In the genomic region with DNA sequence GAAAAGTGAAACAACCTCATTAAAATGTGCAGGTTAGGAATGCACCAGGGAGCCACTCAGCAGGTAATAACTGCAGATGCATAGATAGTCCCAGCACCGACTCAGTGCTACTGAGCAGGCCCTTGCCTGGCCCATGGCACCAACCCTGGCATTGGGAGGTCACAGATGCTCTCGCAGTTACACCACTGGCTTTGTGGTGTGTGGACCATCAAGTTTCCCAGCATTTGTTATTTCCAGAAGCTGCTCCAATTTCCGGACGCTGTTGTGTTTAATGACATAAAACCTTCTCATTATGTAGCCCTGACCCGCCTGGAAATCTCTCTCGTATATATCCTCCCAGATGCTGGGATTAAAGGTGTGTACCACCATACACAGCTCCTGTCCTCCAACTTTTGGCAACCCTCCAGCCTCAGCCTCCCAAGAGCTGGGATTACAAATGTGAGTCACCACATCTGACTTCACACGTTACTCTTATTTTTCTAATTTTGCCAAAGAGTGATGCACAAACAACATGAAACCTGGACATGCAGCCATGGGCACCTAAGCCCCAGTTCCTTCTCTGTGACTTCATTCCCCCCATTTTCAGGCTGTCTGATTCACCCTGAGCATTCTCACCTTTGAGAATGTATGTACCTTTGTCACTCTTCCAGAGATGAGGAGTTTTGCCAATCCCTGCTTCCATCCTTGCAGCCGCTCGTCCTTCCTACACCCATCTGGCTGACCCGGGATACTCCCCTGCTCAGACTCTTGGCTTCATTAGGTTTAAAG, we compare ENCODE assay signal across 8 mouse cellular contexts. TPM values are rescaled to one million over a fixed set of nuclear protein-coding genes. Genes with fewer than 3 reads are reported as not detected.
A peak's percentile ranks its signal among the peaks of the same experiment; 100 is the strongest.
DNase-seq lines count a peak whose midpoint lies in the region; ATAC-seq and TF ChIP-seq lines count a peak whose summit lies in the region.

No protein-coding gene starts in this region.

- TF ChIP-seq RAD21 in MEL (IDR thresholded peaks at IDR 0.05; ENCODE audit: low read depth, low read length), result no peak

- H3K4me2 ChIP-seq in heart, embryonic 11.5 days, result peak overlapping the region; percentile 87
- H3K4me2 ChIP-seq in forebrain, embryonic 15.5 days (replicated peaks), result peak overlapping the region; percentile 96
- peak overlapping the region; percentile 79 for H3K4me2 ChIP-seq in limb, embryonic 15.5 days

- peak overlapping the region; percentile 85 for H3K9ac ChIP-seq in heart, embryonic 11.5 days (ENCODE audit: low read depth, low read length)
- peak overlapping the region; percentile 94 for H3K9ac ChIP-seq in MEL (ENCODE audit: control insufficient read depth, low read depth, low read length, poor library complexity, severe bottlenecking)
- H3K9ac ChIP-seq in forebrain, embryonic 15.5 days (replicated peaks), result peak overlapping the region; percentile 68
- H3K9ac ChIP-seq in limb, embryonic 15.5 days, result peak overlapping the region; percentile 68

- H3K27me3 ChIP-seq in heart, embryonic 11.5 days (ENCODE audit: control insufficient read depth, insufficient read depth, low read length), result no peaks in the 10 kb centered on the region
- no peaks in the 10 kb centered on the region for H3K27me3 ChIP-seq in MEL (ENCODE audit: control insufficient read depth in 1 of 2, insufficient read depth in 2 of 2, low read length in 2 of 2)
- no peaks in the 10 kb centered on the region for H3K27me3 ChIP-seq in forebrain, embryonic 15.5 days
- H3K27me3 ChIP-seq in limb, embryonic 15.5 days, result no peaks in the 10 kb centered on the region
- H3K27me3 ChIP-seq in small intestine, adult 2 months (ENCODE audit: control insufficient read depth, insufficient read depth, low read length), result no peaks in the 10 kb centered on the region

- peaks cover 33% of the 10 kb centered on the region for H3K79me2 ChIP-seq in MEL (ENCODE audit: control insufficient read depth, insufficient read depth, low read length, poor library complexity)

- DNase-seq in heart, postnatal 25 days (ENCODE audit: low spot score), result no peak
- DNase-seq in MEL (ENCODE audit: low read depth, low spot score), result peak; percentile 46

- peaks cover 8% of the 10 kb centered on the region for H3K36me3 ChIP-seq in heart, embryonic 11.5 days (ENCODE audit: control insufficient read depth, insufficient read depth, low read length)
- peaks cover 4 to 9% of the 10 kb centered on the region in 2 experiments for H3K36me3 ChIP-seq in MEL (ENCODE audit: control insufficient read depth in 1 of 2, insufficient read depth in 2 of 2, low read length in 2 of 2)
- peaks cover 11% of the 10 kb centered on the region for H3K36me3 ChIP-seq in forebrain, embryonic 15.5 days
- peaks cover 39% of the 10 kb centered on the region for H3K36me3 ChIP-seq in limb, embryonic 15.5 days
- peaks cover 12% of the 10 kb centered on the region for H3K36me3 ChIP-seq in small intestine, adult 2 months (ENCODE audit: control insufficient read depth, insufficient read depth, low read length)

- no peak for TF ChIP-seq EP300 in MEL (IDR thresholded peaks at IDR 0.05; ENCODE audit: low read depth in 1 of 2, low read length in 2 of 2)

- H3K9me3 ChIP-seq in heart, embryonic 11.5 days (replicated peaks; ENCODE audit: control insufficient read depth, low read length), result no peaks in the 10 kb centered on the region
- H3K9me3 ChIP-seq in MEL (replicated peaks; ENCODE audit: insufficient read depth, low read length), result no peaks in the 10 kb centered on the region
- H3K9me3 ChIP-seq in forebrain, embryonic 15.5 days, result no peaks in the 10 kb centered on the region
- no peaks in the 10 kb centered on the region for H3K9me3 ChIP-seq in limb, embryonic 15.5 days

- ATAC-seq in heart, embryonic 11.5 days (replicated peaks; ENCODE audit: insufficient number of reproducible peaks, low FRiP score, low TSS enrichment), result no peak; the same call in 1 of the 2 replicates
- peak; percentile 63; the same call in 1 of the 2 replicates for ATAC-seq in forebrain, embryonic 15.5 days (replicated peaks)
- no peak for ATAC-seq in limb, embryonic 15.5 days (ENCODE audit: insufficient number of reproducible peaks, low FRiP score, low TSS enrichment, low read depth)
- ATAC-seq in granulocyte monocyte progenitor cell, adult 5-6 weeks (replicated peaks; ENCODE audit: poor library complexity, severe bottlenecking), result no peak
- ATAC-seq in activated CD4-positive, CD25-positive, alpha-beta regulatory T cell, adult 4 months, result no peak

- WGBS in heart, embryonic 11.5 days (ENCODE audit: insufficient replicate concordance), result 60% methylated on average over 10 of the region's 10 CpGs
- 54% methylated on average over 10 of the region's 10 CpGs for WGBS in forebrain, embryonic 15.5 days
- 46% methylated on average over 10 of the region's 10 CpGs for WGBS in limb, embryonic 15.5 days
- 47% methylated on average over 10 of the region's 10 CpGs for WGBS in small intestine, adult 2 months

- H3K27ac ChIP-seq in heart, embryonic 11.5 days (ENCODE audit: low read depth, low read length), result no peak overlapping the region
- H3K27ac ChIP-seq in MEL (ENCODE audit: control insufficient read depth, low read depth, low read length), result peak overlapping the region; percentile 24; the same call in 1 of the 2 replicates
- 0 out of 2 replicates have a peak overlapping the region, but pooled peaks have one; percentile 32 for H3K27ac ChIP-seq in forebrain, embryonic 15.5 days (replicated peaks)
- H3K27ac ChIP-seq in limb, embryonic 15.5 days, result peak overlapping the region; percentile 79
- H3K27ac ChIP-seq in small intestine, adult 2 months (ENCODE audit: insufficient read depth, low read depth, low read length), result no peak overlapping the region

- intact Hi-C loops in heart, postnatal 25 days (cut with DNase I), result no loop called here

- H3K4me3 ChIP-seq in heart, embryonic 11.5 days (ENCODE audit: low read depth, low read length), result peak overlapping the region; percentile 89
- peak overlapping the region; percentile 96 to 100 for H3K4me3 ChIP-seq in MEL (ENCODE audit: control insufficient read depth in 1 of 2, insufficient read depth in 1 of 2, low read depth in 2 of 2, low read length in 2 of 2)
- peak overlapping the region; percentile 82 for H3K4me3 ChIP-seq in forebrain, embryonic 15.5 days
- peak overlapping the region; percentile 74 for H3K4me3 ChIP-seq in limb, embryonic 15.5 days
- peak overlapping the region; percentile 82 for H3K4me3 ChIP-seq in small intestine, adult 2 months (ENCODE audit: low read depth, low read length)

- peaks cover 3% of the 10 kb centered on the region; the same call in 1 of the 2 replicates for H3K4me1 ChIP-seq in heart, embryonic 11.5 days (ENCODE audit: control insufficient read depth, insufficient read depth, low read length)
- H3K4me1 ChIP-seq in MEL (ENCODE audit: control insufficient read depth in 1 of 2, insufficient read depth in 2 of 2, low read length in 2 of 2), result peaks cover 2 to 16% of the 10 kb centered on the region in 2 experiments; a peak in 3 of 4 replicates
- H3K4me1 ChIP-seq in forebrain, embryonic 15.5 days, result peaks cover 18% of the 10 kb centered on the region
- peaks cover 18% of the 10 kb centered on the region for H3K4me1 ChIP-seq in limb, embryonic 15.5 days
- H3K4me1 ChIP-seq in small intestine, adult 2 months (ENCODE audit: control insufficient read depth, insufficient read depth, insufficient read length, low read length), result peaks cover 2% of the 10 kb centered on the region

- no peak; a peak in 1 of 4 replicates for TF ChIP-seq POLR2A in MEL (IDR thresholded peaks at IDR 0.05; ENCODE audit: control insufficient read depth in 1 of 2, insufficient read depth in 1 of 2, low read depth in 1 of 2, low read length in 2 of 2, poor library complexity in 1 of 2)
- TF ChIP-seq POLR2A in small intestine, adult 2 months (IDR thresholded peaks at IDR 0.05; ENCODE audit: low read depth, low read length), result no peak

- TF ChIP-seq CTCF in MEL (IDR thresholded peaks at IDR 0.05 in 2 of 3, conservative IDR thresholded peaks at IDR 0.05 in 1 of 3; ENCODE audit: control insufficient read depth in 1 of 3, insufficient read depth in 1 of 3, low read depth in 2 of 3, low read length in 3 of 3, poor library complexity in 1 of 3, severe bottlenecking in 1 of 3), result no peak
- no peak for TF ChIP-seq CTCF in small intestine, adult 2 months (IDR thresholded peaks at IDR 0.05; ENCODE audit: extremely low read depth, insufficient read length, insufficient replicate concordance, low read depth, low read length)

RNA-seq across cellular contexts. Expression of a gene that starts 0.5 kb away (rescaled TPM):
- 19.6 and 23.2 TPM in 2 replicates for polyA plus RNA-seq in heart, embryonic 11.5 days (2014; fragmentation: Nextera tagmentation; extraction: Ambion mirVana)
- 10 to 100 TPM; 16.1 to 17.9 TPM for total RNA-seq in heart, postnatal 25 days (2021)
- total RNA-seq in MEL (2012; rRNA removed), result 97.6 and 107 TPM in 2 replicates
- 100 to 1,000 TPM; 117 to 248 TPM for polyA plus RNA-seq in MEL (2012; ENCODE audit: insufficient read depth in 1 of 2, insufficient read length in 2 of 2, low read depth in 1 of 2, low replicate concordance in 2 of 2, missing spikeins in 1 of 2)
- polyA plus RNA-seq in forebrain, embryonic 15.5 days (2015; fragmentation: Nextera tagmentation; extraction: Ambion mirVana), result 23.6 and 25.7 TPM in 2 replicates
- polyA plus RNA-seq in limb, embryonic 15.5 days (2015; fragmentation: Nextera tagmentation; extraction: Ambion mirVana), result 33.1 and 36.3 TPM in 2 replicates
- 12.9 and 22.2 TPM in 2 replicates for polyA plus RNA-seq in small intestine, adult 2 months (2012; rRNA removed)
- total RNA-seq in granulocyte monocyte progenitor cell, adult 5-6 weeks (2014; fragmentation: Nextera tagmentation), result 41.6 and 45.0 TPM in 2 replicates
- 77.9 and 80.0 TPM in 2 replicates for total RNA-seq in granulocyte monocyte progenitor cell, adult 5-6 weeks (2017)
- polyA plus RNA-seq in activated CD4-positive, CD25-positive, alpha-beta regulatory T cell, adult 4 months (2017; shearing (Covaris generic)), result 10 to 100 TPM; 22.0 to 33.8 TPM

RNA-seq across cellular contexts. Expression of a gene that starts 10.4 kb away (rescaled TPM):
- polyA plus RNA-seq in heart, embryonic 11.5 days (2014; fragmentation: Nextera tagmentation; extraction: Ambion mirVana), result 29.2 and 30.4 TPM in 2 replicates
- total RNA-seq in heart, postnatal 25 days (2021), result 10 to 100 TPM; 34.9 to 36.6 TPM
- total RNA-seq in MEL (2012; rRNA removed), result 21.5 and 27.1 TPM in 2 replicates
- polyA plus RNA-seq in MEL (2012; ENCODE audit: insufficient read depth in 1 of 2, insufficient read length in 2 of 2, low read depth in 1 of 2, low replicate concordance in 2 of 2, missing spikeins in 1 of 2), result 10 to 100 TPM; 27.2 to 96.8 TPM
- polyA plus RNA-seq in forebrain, embryonic 15.5 days (2015; fragmentation: Nextera tagmentation; extraction: Ambion mirVana), result 56.6 and 62.1 TPM in 2 replicates
- 39.1 and 44.4 TPM in 2 replicates for polyA plus RNA-seq in limb, embryonic 15.5 days (2015; fragmentation: Nextera tagmentation; extraction: Ambion mirVana)
- 21.8 and 45.0 TPM in 2 replicates for polyA plus RNA-seq in small intestine, adult 2 months (2012; rRNA removed)
- total RNA-seq in granulocyte monocyte progenitor cell, adult 5-6 weeks (2014; fragmentation: Nextera tagmentation), result 127 and 160 TPM in 2 replicates
- 35.5 and 68.1 TPM in 2 replicates for total RNA-seq in granulocyte monocyte progenitor cell, adult 5-6 weeks (2017)
- 10 to 100 TPM; 51.5 to 75.1 TPM for polyA plus RNA-seq in activated CD4-positive, CD25-positive, alpha-beta regulatory T cell, adult 4 months (2017; shearing (Covaris generic))

RNA-seq across cellular contexts. Expression of a gene that starts 29.0 kb away (rescaled TPM):
- polyA plus RNA-seq in heart, embryonic 11.5 days (2014; fragmentation: Nextera tagmentation; extraction: Ambion mirVana), result 17.1 and 18.7 TPM in 2 replicates
- 10 to 100 TPM; 73.2 to 78.0 TPM for total RNA-seq in heart, postnatal 25 days (2021)
- 4.9 and 5.2 TPM in 2 replicates for total RNA-seq in MEL (2012; rRNA removed)
- polyA plus RNA-seq in MEL (2012; ENCODE audit: insufficient read depth in 1 of 2, insufficient read length in 2 of 2, low read depth in 1 of 2, low replicate concordance in 2 of 2, missing spikeins in 1 of 2), result 10 to 100 TPM in 1 of 2 experiments, not detected in 1; 23.0 TPM
- polyA plus RNA-seq in forebrain, embryonic 15.5 days (2015; fragmentation: Nextera tagmentation; extraction: Ambion mirVana), result 45.0 and 46.6 TPM in 2 replicates
- polyA plus RNA-seq in limb, embryonic 15.5 days (2015; fragmentation: Nextera tagmentation; extraction: Ambion mirVana), result 15.2 and 17.6 TPM in 2 replicates
- polyA plus RNA-seq in small intestine, adult 2 months (2012; rRNA removed), result 20.0 and 34.6 TPM in 2 replicates
- total RNA-seq in granulocyte monocyte progenitor cell, adult 5-6 weeks (2014; fragmentation: Nextera tagmentation), result 17.2 and 27.2 TPM in 2 replicates
- total RNA-seq in granulocyte monocyte progenitor cell, adult 5-6 weeks (2017), result 1.4 and 2.6 TPM in 2 replicates
- polyA plus RNA-seq in activated CD4-positive, CD25-positive, alpha-beta regulatory T cell, adult 4 months (2017; shearing (Covaris generic)), result 10 to 100 TPM; 10.8 to 10.9 TPM

RNA-seq across cellular contexts. Expression of a gene that starts 58.6 kb away (rescaled TPM):
- polyA plus RNA-seq in heart, embryonic 11.5 days (2014; fragmentation: Nextera tagmentation; extraction: Ambion mirVana), result 30.2 and 32.6 TPM in 2 replicates
- total RNA-seq in heart, postnatal 25 days (2021), result 10 to 100 TPM; 18.8 to 21.1 TPM
- total RNA-seq in MEL (2012; rRNA removed), result 20.1 and 29.4 TPM in 2 replicates
- polyA plus RNA-seq in MEL (2012; ENCODE audit: insufficient read depth in 1 of 2, insufficient read length in 2 of 2, low read depth in 1 of 2, low replicate concordance in 2 of 2, missing spikeins in 1 of 2), result 10 to 100 TPM in 1 of 2 experiments, not detected in 1; 29.0 TPM
- 11.2 and 11.9 TPM in 2 replicates for polyA plus RNA-seq in forebrain, embryonic 15.5 days (2015; fragmentation: Nextera tagmentation; extraction: Ambion mirVana)
- polyA plus RNA-seq in limb, embryonic 15.5 days (2015; fragmentation: Nextera tagmentation; extraction: Ambion mirVana), result 24.6 and 25.9 TPM in 2 replicates
- 6.2 and 10.5 TPM in 2 replicates for polyA plus RNA-seq in small intestine, adult 2 months (2012; rRNA removed)
- total RNA-seq in granulocyte monocyte progenitor cell, adult 5-6 weeks (2014; fragmentation: Nextera tagmentation), result 68.2 and 80.1 TPM in 2 replicates
- 63.6 and 77.4 TPM in 2 replicates for total RNA-seq in granulocyte monocyte progenitor cell, adult 5-6 weeks (2017)
- 10 to 100 TPM; 54.5 to 54.9 TPM for polyA plus RNA-seq in activated CD4-positive, CD25-positive, alpha-beta regulatory T cell, adult 4 months (2017; shearing (Covaris generic))

RNA-seq across cellular contexts. Expression of a gene that starts 58.8 kb away (rescaled TPM):
- 20.9 and 27.1 TPM in 2 replicates for polyA plus RNA-seq in heart, embryonic 11.5 days (2014; fragmentation: Nextera tagmentation; extraction: Ambion mirVana)
- 1 to 10 TPM; 3.3 to 4.5 TPM for total RNA-seq in heart, postnatal 25 days (2021)
- total RNA-seq in MEL (2012; rRNA removed), result 22.2 and 23.9 TPM in 2 replicates
- polyA plus RNA-seq in MEL (2012; ENCODE audit: insufficient read depth in 1 of 2, insufficient read length in 2 of 2, low read depth in 1 of 2, low replicate concordance in 2 of 2, missing spikeins in 1 of 2), result 10 to 100 TPM in 1 of 2 experiments, not detected in 1; 24.1 TPM
- 13.1 and 14.3 TPM in 2 replicates for polyA plus RNA-seq in forebrain, embryonic 15.5 days (2015; fragmentation: Nextera tagmentation; extraction: Ambion mirVana)
- 20.0 and 20.7 TPM in 2 replicates for polyA plus RNA-seq in limb, embryonic 15.5 days (2015; fragmentation: Nextera tagmentation; extraction: Ambion mirVana)
- polyA plus RNA-seq in small intestine, adult 2 months (2012; rRNA removed), result 1.7 and 4.3 TPM in 2 replicates
- 29.3 and 32.6 TPM in 2 replicates for total RNA-seq in granulocyte monocyte progenitor cell, adult 5-6 weeks (2014; fragmentation: Nextera tagmentation)
- 22.6 and 39.0 TPM in 2 replicates for total RNA-seq in granulocyte monocyte progenitor cell, adult 5-6 weeks (2017)
- polyA plus RNA-seq in activated CD4-positive, CD25-positive, alpha-beta regulatory T cell, adult 4 months (2017; shearing (Covaris generic)), result 10 to 100 TPM in 1 of 2 experiments, 1 to 10 TPM in 1; 7.4 to 10.6 TPM

Comparison
In these comparisons a context has a peak if more than half of its experiments do, and no peak if none do; other contexts are left out.
1. H3K27ac ChIP-seq: peak in MEL (single experiment), forebrain, embryonic 15.5 days (single experiment) and limb, embryonic 15.5 days (single experiment); none in heart, embryonic 11.5 days (single experiment) and small intestine, adult 2 months (single experiment).
2. Peak in every context shown above with its lines, with median percentiles within 50 percentile points of each other: H3K4me2 ChIP-seq, H3K4me3 ChIP-seq and H3K9ac ChIP-seq.